Mouse (Mus musculus) c-Kit-negative CD71-positive TER-119-positive erythroid progenitor cells, embryonic 14.5 days (primary cell): Measurements from ENCODE around the gene Grm2.
"Not testable (repeated sequence)": the region's sequence is repeated elsewhere in the genome, so short reads cannot be mapped to it uniquely, and the experiment has no call there.

Source experiments
- DNase-seq: peaks from one replicate; pipeline ENCODE4 v3.0.0-alpha.2; 2013; ENCODE audit warnings: low read depth, low spot score

Gene Grm2

GRCm38 (mm10) chr9:106652720-106653119, 3.2 kb downstream of the Grm2 start:
- no peak for DNase-seq

- no peak for DNase-seq
Measured at GRCm38 (mm10) chr9:106647226-106647625, 8.7 kb downstream of the Grm2 start.

GRCm38 (mm10) chr9:106645684-106646271, 10.1 kb downstream of the Grm2 start:
- DNase-seq: no peak

GRCm38 (mm10) chr9:106643787-106644186, 12.1 kb downstream of the Grm2 start:
- DNase-seq: no peak

- peak; percentile 25 for DNase-seq
Measured at GRCm38 (mm10) chr9:106643128-106643527, 12.8 kb downstream of the Grm2 start.

- no peak for DNase-seq
Measured at GRCm38 (mm10) chr9:106641346-106641745, 14.5 kb downstream of the Grm2 start.

GRCm38 (mm10) chr9:106638154-106638553, 17.7 kb downstream of the Grm2 start:
- no peak for DNase-seq

- no peak for DNase-seq
Measured at GRCm38 (mm10) chr9:106632185-106632584, 23.7 kb downstream of the Grm2 start.

- DNase-seq: not testable (repeated sequence)
Measured at GRCm38 (mm10) chr9:106627796-106628195, 28.1 kb downstream of the Grm2 start.

GRCm38 (mm10) chr9:106626282-106626681, 29.6 kb downstream of the Grm2 start, which contains the start of gene Iqcf6:
Gene Iqcf6, plus strand, starts transcription at chr9:106626582.
- no peak for DNase-seq

- no peak for DNase-seq
Measured at GRCm38 (mm10) chr9:106617496-106617895, 38.4 kb downstream of the Grm2 start.

GRCm38 (mm10) chr9:106616306-106616705, 39.6 kb downstream of the Grm2 start:
- no peak for DNase-seq

- DNase-seq: no peak
Measured at GRCm38 (mm10) chr9:106614616-106615015, 41.3 kb downstream of the Grm2 start.

GRCm38 (mm10) chr9:106613951-106614350, 41.9 kb downstream of the Grm2 start:
- no peak for DNase-seq

- DNase-seq: no peak
Measured at GRCm38 (mm10) chr9:106610727-106611126, 45.2 kb downstream of the Grm2 start.

GRCm38 (mm10) chr9:106600546-106600945, 55.3 kb downstream of the Grm2 start:
- peak; percentile 4 for DNase-seq

GRCm38 (mm10) chr9:106598466-106598865, 57.4 kb downstream of the Grm2 start:
- no peak for DNase-seq

- no peak for DNase-seq
Measured at GRCm38 (mm10) chr9:106595836-106596235, 60.0 kb downstream of the Grm2 start.

GRCm38 (mm10) chr9:106595402-106595801, 60.5 kb downstream of the Grm2 start:
- not testable (repeated sequence) for DNase-seq
